Mouse (Mus musculus): ENCODE results near the gene Ccs. TPM values are rescaled to one million over a fixed set of nuclear protein-coding genes. Genes with fewer than 3 reads are reported as not detected.
"Not testable (repeated sequence)": the region's sequence is repeated elsewhere in the genome, so short reads cannot be mapped to it uniquely, and the experiment has no call there.

Gene Ccs
- 108 and 160 TPM in 2 replicates for polyA plus RNA-seq (2012; ENCODE audit: insufficient read depth, low replicate concordance)

- H3K36me3 ChIP-seq (replicated peaks; ENCODE audit: low read length) = peaks cover 32% of the 10 kb centered on the region
- peak within 1 kb of the TSS; percentile 96 for H3K4me3 ChIP-seq (replicated peaks)
- no peaks in the 10 kb centered on the region for H3K9me3 ChIP-seq
- H3K4me1 ChIP-seq = peaks cover 36% of the 10 kb centered on the region
- TF ChIP-seq GATA1 (IDR thresholded peaks at IDR 0.05; ENCODE audit: borderline replicate concordance, low read length) (no peak), FLI1 (IDR thresholded peaks at IDR 0.05; ENCODE audit: low read length) (no peak)
- peaks cover 31% of the 10 kb centered on the region for H3K27me3 ChIP-seq (replicated peaks)
These were observed at the start of gene Ccs, which contains the start of gene Ccdc87 for GRCm38 (mm10) chr19:4839149-4839548. Gene Ccs, minus strand, starts transcription at chr19:4839332. Gene Ccdc87, plus strand, starts transcription at chr19:4839366.

GRCm38 (mm10) chr19:4883961-4884360 is 44.8 kb upstream of the Ccs start:
- H3K27me3 ChIP-seq (replicated peaks) = peaks cover 5% of the 10 kb centered on the region
- H3K36me3 ChIP-seq (replicated peaks; ENCODE audit: low read length) = peaks cover 51% of the 10 kb centered on the region
- H3K9me3 ChIP-seq = no peaks in the 10 kb centered on the region
- TF ChIP-seq GATA1 (IDR thresholded peaks at IDR 0.05; ENCODE audit: borderline replicate concordance, low read length) (no peak), FLI1 (IDR thresholded peaks at IDR 0.05; ENCODE audit: low read length) (no peak)
- H3K4me1 ChIP-seq = peaks cover 32% of the 10 kb centered on the region
- no peak overlapping the region for H3K4me3 ChIP-seq (replicated peaks)

DNA sequence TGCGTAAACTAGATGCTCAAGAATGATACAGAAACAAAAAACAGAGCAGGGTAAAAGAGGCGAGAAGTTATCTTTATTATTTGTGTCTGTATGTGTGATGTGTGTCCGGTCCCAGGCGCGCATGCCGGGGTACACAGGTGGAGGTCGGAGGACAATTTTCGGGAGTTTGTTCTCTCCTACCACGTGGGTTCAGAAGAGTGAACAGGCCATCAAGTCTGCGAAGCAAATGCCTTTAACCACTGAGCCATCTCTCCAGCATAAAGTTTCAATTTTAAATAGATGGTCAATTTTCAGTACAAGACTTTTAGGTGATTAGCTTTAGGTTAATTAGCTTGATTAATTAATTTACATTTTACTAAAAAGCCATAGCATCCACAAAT is 40.2 kb upstream of the Ccs start:
- TF ChIP-seq GATA1 (IDR thresholded peaks at IDR 0.05; ENCODE audit: borderline replicate concordance, low read length) = no peak
- TF ChIP-seq FLI1 (IDR thresholded peaks at IDR 0.05; ENCODE audit: low read length) = no peak
- H3K9me3 ChIP-seq = no peaks in the 10 kb centered on the region
- H3K27me3 ChIP-seq (replicated peaks) = peaks cover 18% of the 10 kb centered on the region
- H3K36me3 ChIP-seq (replicated peaks; ENCODE audit: low read length) = peaks cover 45% of the 10 kb centered on the region
- peaks cover 54% of the 10 kb centered on the region for H3K4me1 ChIP-seq
- peak overlapping the region; percentile 99 for H3K4me3 ChIP-seq (replicated peaks)

DNA sequence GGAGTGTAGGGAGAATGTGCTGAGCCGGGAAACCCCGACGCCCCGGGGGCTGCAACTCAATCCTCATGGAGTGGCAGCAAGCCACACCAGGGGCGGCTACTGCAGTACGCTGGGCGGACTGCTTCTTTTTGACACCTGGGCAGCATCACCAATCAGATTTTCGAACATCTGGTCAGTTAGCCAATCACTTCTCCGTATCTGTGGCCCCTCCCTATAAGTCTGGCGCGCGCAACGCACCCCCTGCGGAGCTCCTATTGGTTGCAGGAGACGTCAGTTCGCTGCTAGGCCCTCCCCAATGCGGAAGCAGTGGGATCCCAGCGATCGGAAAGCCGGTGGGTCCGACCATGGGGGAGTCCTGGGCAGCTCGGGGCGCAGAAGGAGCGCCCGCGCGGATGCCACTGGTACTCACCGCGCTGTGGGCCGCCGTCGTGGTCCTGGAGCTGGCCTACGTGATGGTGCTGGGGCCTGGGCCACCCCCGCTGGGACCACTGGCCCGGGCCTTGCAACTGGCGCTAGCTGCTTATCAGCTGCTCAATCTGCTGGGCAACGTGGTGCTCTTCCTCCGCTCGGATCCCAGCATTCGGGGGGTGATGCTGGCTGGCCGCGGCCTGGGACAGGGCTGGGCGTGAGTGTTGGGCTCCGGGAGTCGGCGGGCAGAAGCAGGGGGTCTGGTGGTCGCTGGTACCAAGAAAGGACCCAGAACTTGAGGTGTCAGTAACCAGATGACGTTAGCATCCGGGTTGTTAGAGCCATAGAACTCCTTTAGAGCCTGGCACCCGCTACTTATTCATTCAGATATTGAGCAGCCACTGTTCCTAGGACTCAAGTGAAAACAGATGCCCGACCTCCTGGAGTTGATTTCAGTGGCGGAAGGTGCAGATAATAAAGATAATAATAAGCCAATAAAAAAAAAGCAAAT is 39.5 kb upstream of the Ccs start, which contains the start of gene Zdhhc24:
TSS of gene Zdhhc24 (plus strand) at position 264 of the 919 bp plus-strand sequence.
- peaks cover 54% of the 10 kb centered on the region for H3K4me1 ChIP-seq

DNA sequence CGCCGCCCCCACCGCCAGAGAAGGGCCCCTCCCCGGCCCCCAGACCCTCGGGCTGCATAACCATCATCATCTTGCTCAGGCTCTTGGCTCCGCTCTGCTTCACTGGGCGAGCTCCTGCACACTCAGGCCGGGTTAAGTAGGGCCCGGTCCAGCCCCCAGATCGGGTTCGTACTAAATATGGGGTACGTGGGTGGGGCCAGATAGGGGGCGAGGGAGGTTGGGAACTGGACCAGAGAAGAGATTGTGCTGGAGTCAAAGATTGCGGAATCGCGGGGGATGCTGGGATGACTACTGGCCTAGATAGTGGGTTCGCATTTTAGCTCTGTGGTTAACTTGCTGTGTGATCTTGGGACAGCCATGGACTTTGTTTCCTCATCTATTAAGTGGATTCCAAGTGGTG is 38.7 kb upstream of the Ccs start, which contains the start of gene Actn3:
TSS of gene Actn3 (minus strand) at position 125 of the 400 bp plus-strand sequence.
- Histone ChIP-seq H3K27me3 (replicated peaks) (peaks cover 30% of the 10 kb centered on the region), H3K4me1 (peaks cover 54% of the 10 kb centered on the region), H3K4me3 (replicated peaks) (peak within 1 kb of the TSS; percentile 99), H3K9me3 (no peaks in the 10 kb centered on the region), H3K36me3 (replicated peaks; ENCODE audit: low read length) (peaks cover 29% of the 10 kb centered on the region)
- TF ChIP-seq GATA1 (IDR thresholded peaks at IDR 0.05; ENCODE audit: borderline replicate concordance, low read length) = no peak
- no peak for TF ChIP-seq FLI1 (IDR thresholded peaks at IDR 0.05; ENCODE audit: low read length)

More for the DNA sequence above, 39.5 kb upstream of the Ccs start, which contains the start of gene Zdhhc24:
- H3K27me3 ChIP-seq (replicated peaks) = peaks cover 22% of the 10 kb centered on the region
- H3K4me3 ChIP-seq (replicated peaks) = peak within 1 kb of the TSS; percentile 99
- TF ChIP-seq GATA1 (IDR thresholded peaks at IDR 0.05; ENCODE audit: borderline replicate concordance, low read length) (0 out of 3 replicates have a peak, but pooled peaks have one; percentile 52), FLI1 (IDR thresholded peaks at IDR 0.05; ENCODE audit: low read length) (no peak)
- no peaks in the 10 kb centered on the region for H3K9me3 ChIP-seq
- H3K36me3 ChIP-seq (replicated peaks; ENCODE audit: low read length) = peaks cover 38% of the 10 kb centered on the region

DNA sequence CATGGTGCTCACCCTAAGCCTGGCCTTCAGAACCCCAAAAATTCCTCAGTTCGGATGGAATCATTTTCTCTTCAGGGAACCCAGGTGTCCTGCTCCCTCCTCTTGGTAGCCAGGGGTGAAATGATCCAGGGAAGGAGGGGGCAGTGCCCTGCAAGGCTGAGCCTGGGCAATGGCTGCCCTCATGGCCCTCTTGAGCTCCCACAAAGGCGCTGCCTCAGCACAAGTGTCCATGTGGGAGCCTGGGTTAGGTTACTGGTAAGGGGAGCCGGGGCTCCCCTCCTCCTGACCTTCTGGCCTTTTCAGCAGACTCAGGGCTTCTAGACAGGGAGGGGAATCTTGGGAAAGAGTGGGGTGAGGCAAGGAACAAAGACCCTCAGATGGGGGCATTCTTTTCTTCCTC is 37.6 kb upstream of the Ccs start:
- H3K27me3 ChIP-seq (replicated peaks) = peaks cover 39% of the 10 kb centered on the region
- TF ChIP-seq FLI1 (IDR thresholded peaks at IDR 0.05; ENCODE audit: low read length) (no peak), GATA1 (IDR thresholded peaks at IDR 0.05; ENCODE audit: borderline replicate concordance, low read length) (no peak)
- peaks cover 19% of the 10 kb centered on the region for H3K36me3 ChIP-seq (replicated peaks; ENCODE audit: low read length)
- peaks cover 50% of the 10 kb centered on the region for H3K4me1 ChIP-seq
- H3K4me3 ChIP-seq (replicated peaks) = no peak overlapping the region
- no peaks in the 10 kb centered on the region for H3K9me3 ChIP-seq

DNA sequence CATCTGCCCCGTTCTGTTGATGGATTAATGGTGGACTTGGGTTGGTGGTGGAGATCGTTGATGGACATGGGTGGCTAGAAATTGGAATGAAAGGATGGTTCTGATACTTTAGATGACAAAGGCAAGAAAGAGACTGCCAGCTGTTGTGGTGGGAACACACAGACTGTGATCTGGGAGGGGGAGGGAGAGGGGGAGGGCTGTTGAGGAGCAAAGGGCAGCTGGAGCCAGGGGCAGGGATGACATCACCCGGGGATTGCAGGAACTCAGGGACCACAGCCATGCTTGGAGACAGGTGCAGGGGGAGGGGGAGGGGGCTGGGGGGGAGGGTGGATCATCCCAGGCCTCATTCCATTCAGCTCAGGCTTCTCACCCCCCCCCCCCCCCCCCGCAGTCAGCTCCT is 37.1 kb upstream of the Ccs start:
- peaks cover 45% of the 10 kb centered on the region for H3K4me1 ChIP-seq
- TF ChIP-seq GATA1 (IDR thresholded peaks at IDR 0.05; ENCODE audit: borderline replicate concordance, low read length) (no peak), FLI1 (IDR thresholded peaks at IDR 0.05; ENCODE audit: low read length) (no peak)
- no peak overlapping the region for H3K4me3 ChIP-seq (replicated peaks)
- H3K36me3 ChIP-seq (replicated peaks; ENCODE audit: low read length) = peaks cover 14% of the 10 kb centered on the region
- H3K27me3 ChIP-seq (replicated peaks) = peaks cover 44% of the 10 kb centered on the region
- H3K9me3 ChIP-seq = no peaks in the 10 kb centered on the region

DNA sequence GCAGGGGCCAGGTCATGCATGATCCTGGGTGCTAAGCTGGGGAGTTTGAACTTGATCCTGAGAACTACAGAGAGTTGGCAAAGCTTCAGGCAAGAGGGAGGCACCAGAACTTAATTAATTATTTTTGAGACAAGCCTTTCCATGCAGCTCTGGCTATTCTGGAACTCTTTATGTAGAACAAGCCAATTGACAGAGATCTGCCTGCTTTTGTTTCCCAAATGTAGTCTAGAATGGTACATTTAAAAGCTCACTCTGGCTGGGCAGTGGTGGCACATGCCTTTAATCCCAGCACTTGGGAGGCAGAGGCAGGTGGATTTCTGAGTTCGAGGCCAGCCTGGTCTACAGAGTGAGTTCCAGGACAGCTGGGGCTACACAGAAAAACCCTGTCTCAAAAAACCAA is 35.5 kb upstream of the Ccs start:
- peaks cover 30% of the 10 kb centered on the region for H3K4me1 ChIP-seq
- H3K27me3 ChIP-seq (replicated peaks) = peaks cover 57% of the 10 kb centered on the region
- not testable (repeated sequence) for H3K36me3 ChIP-seq (replicated peaks; ENCODE audit: low read length); H3K9me3 ChIP-seq; H3K4me3 ChIP-seq (replicated peaks)

GRCm38 (mm10) chr19:4865147-4865546 is 26.0 kb upstream of the Ccs start:
- Histone ChIP-seq H3K36me3 (replicated peaks; ENCODE audit: low read length) (no peaks in the 10 kb centered on the region), H3K4me1 (peaks cover 10% of the 10 kb centered on the region), H3K9me3 (peaks cover 5% of the 10 kb centered on the region; the same call in 1 of the 2 replicates), H3K27me3 (replicated peaks) (peaks cover 73% of the 10 kb centered on the region), H3K4me3 (replicated peaks) (peak overlapping the region; percentile 85)
- TF ChIP-seq FLI1 (IDR thresholded peaks at IDR 0.05; ENCODE audit: low read length) (no peak), GATA1 (IDR thresholded peaks at IDR 0.05; ENCODE audit: borderline replicate concordance, low read length) (no peak)

GRCm38 (mm10) chr19:4863048-4863447 is 23.9 kb upstream of the Ccs start:
- Histone ChIP-seq H3K36me3 (replicated peaks; ENCODE audit: low read length) (no peaks in the 10 kb centered on the region), H3K4me1 (peaks cover 10% of the 10 kb centered on the region), H3K9me3 (peaks cover 5% of the 10 kb centered on the region; the same call in 1 of the 2 replicates), H3K4me3 (replicated peaks) (no peak overlapping the region), H3K27me3 (replicated peaks) (peaks cover 76% of the 10 kb centered on the region)
- TF ChIP-seq FLI1 (IDR thresholded peaks at IDR 0.05; ENCODE audit: low read length) (no peak), GATA1 (IDR thresholded peaks at IDR 0.05; ENCODE audit: borderline replicate concordance, low read length) (no peak)

Data from megakaryocyte, embryonic 14.5 days (primary cell).